ENCODE assay signal across 8 mouse cellular contexts in the genomic region with DNA sequence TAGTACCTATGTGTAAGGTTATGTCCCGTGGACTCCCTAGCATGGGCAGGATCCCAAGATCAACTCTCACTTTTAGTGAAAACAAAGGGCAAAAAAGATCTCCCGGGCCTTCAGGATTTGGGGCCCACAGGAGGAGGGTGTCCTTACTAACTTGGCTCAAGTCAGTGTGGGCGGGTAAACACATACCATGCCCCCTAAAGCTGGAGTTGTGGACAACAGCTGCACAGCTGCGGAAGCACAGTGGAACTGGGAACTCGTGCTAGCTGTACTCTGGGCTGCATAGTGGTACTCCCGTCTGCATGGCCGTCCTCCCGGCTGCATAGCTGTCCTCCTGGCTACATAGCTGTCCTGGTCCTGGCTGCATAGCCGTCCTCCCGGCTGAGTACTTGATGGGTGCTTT. TPM values are rescaled to one million over a fixed set of nuclear protein-coding genes. Genes with fewer than 3 reads are reported as not detected.
A peak's percentile ranks its signal among the peaks of the same experiment; 100 is the strongest.
DNase-seq lines count a peak whose midpoint lies in the region; ATAC-seq and TF ChIP-seq lines count a peak whose summit lies in the region.

No protein-coding gene starts in this region.

- no peak for ATAC-seq in embryonic facial prominence, embryonic 12.5 days (ENCODE audit: insufficient number of reproducible peaks, insufficient read depth, low FRiP score, low TSS enrichment)
- no peak for ATAC-seq in hindbrain, embryonic 16.5 days
- no peak for ATAC-seq in midbrain, postnatal 0 days (ENCODE audit: low FRiP score)

- no peaks in the 10 kb centered on the region for H3K36me3 ChIP-seq in embryonic facial prominence, embryonic 12.5 days
- H3K36me3 ChIP-seq in hindbrain, embryonic 16.5 days (ENCODE audit: control insufficient read depth, insufficient read depth, low read length): no peaks in the 10 kb centered on the region
- no peaks in the 10 kb centered on the region for H3K36me3 ChIP-seq in midbrain, postnatal 0 days (ENCODE audit: insufficient read depth, low read length)

- WGBS in embryonic facial prominence, embryonic 12.5 days: 60% methylated on average over 10 of the region's 10 CpGs
- WGBS in hindbrain, embryonic 16.5 days: 56% methylated on average over 10 of the region's 10 CpGs
- 52% methylated on average over 10 of the region's 10 CpGs for WGBS in midbrain, postnatal 0 days

- intact Hi-C loops in left cerebral cortex, postnatal 36 days (cut with DNase I): no loop called here

- H3K4me2 ChIP-seq in embryonic facial prominence, embryonic 12.5 days (replicated peaks): peak overlapping the region; percentile 49
- peak overlapping the region; percentile 64 for H3K4me2 ChIP-seq in hindbrain, embryonic 16.5 days (ENCODE audit: low read length)
- H3K4me2 ChIP-seq in midbrain, postnatal 0 days (ENCODE audit: low read depth, low read length, poor library complexity, severe bottlenecking): peak overlapping the region; percentile 52; the same call in 1 of the 2 replicates

- peaks cover 56% of the 10 kb centered on the region for H3K4me1 ChIP-seq in embryonic facial prominence, embryonic 12.5 days
- H3K4me1 ChIP-seq in hindbrain, embryonic 16.5 days (ENCODE audit: control insufficient read depth, insufficient read depth, low read depth, low read length): peaks cover 48% of the 10 kb centered on the region
- H3K4me1 ChIP-seq in midbrain, postnatal 0 days (ENCODE audit: insufficient read depth, low read length): peaks cover 21% of the 10 kb centered on the region

- H3K9me3 ChIP-seq in embryonic facial prominence, embryonic 12.5 days: no peaks in the 10 kb centered on the region
- no peaks in the 10 kb centered on the region for H3K9me3 ChIP-seq in hindbrain, embryonic 16.5 days (ENCODE audit: control insufficient read depth, low read length)
- H3K9me3 ChIP-seq in midbrain, postnatal 0 days (ENCODE audit: low read length): no peaks in the 10 kb centered on the region

- H3K27me3 ChIP-seq in embryonic facial prominence, embryonic 12.5 days: peaks cover 24% of the 10 kb centered on the region
- no peaks in the 10 kb centered on the region for H3K27me3 ChIP-seq in hindbrain, embryonic 16.5 days (replicated peaks; ENCODE audit: control insufficient read depth, insufficient read depth, low read length)
- no peaks in the 10 kb centered on the region for H3K27me3 ChIP-seq in midbrain, postnatal 0 days (ENCODE audit: insufficient read depth, low read length)

- no peak for TF ChIP-seq CTCF in midbrain, postnatal 0 days (IDR thresholded peaks at IDR 0.05)

- peak; percentile 55 for DNase-seq in kidney, postnatal 10 days
- DNase-seq in kidney, adult 8-10 months: no peak
- no peak for DNase-seq in midbrain, postnatal 0 days (ENCODE audit: low spot score)
- DNase-seq in urinary bladder, postnatal 25 days (ENCODE audit: low spot score): no peak
- DNase-seq in left cerebral cortex, postnatal 36 days (ENCODE audit: low spot score in 2 of 2): no peak
- no peak for DNase-seq in thymus, postnatal 25 days

- H3K4me3 ChIP-seq in embryonic facial prominence, embryonic 12.5 days: no peak overlapping the region
- no peak overlapping the region for H3K4me3 ChIP-seq in hindbrain, embryonic 16.5 days (ENCODE audit: low read length)
- no peak overlapping the region; the same call in 1 of the 2 replicates for H3K4me3 ChIP-seq in midbrain, postnatal 0 days (ENCODE audit: low read depth, low read length)

- H3K9ac ChIP-seq in embryonic facial prominence, embryonic 12.5 days: no peak overlapping the region
- no peak overlapping the region for H3K9ac ChIP-seq in hindbrain, embryonic 16.5 days (ENCODE audit: low read depth, low read length)
- H3K9ac ChIP-seq in midbrain, postnatal 0 days (replicated peaks; ENCODE audit: low read length, poor library complexity, severe bottlenecking): no peak overlapping the region

- peak overlapping the region; percentile 84 for H3K27ac ChIP-seq in embryonic facial prominence, embryonic 12.5 days
- no peak overlapping the region for H3K27ac ChIP-seq in hindbrain, embryonic 16.5 days (ENCODE audit: low read depth, low read length)
- no peak overlapping the region for H3K27ac ChIP-seq in midbrain, postnatal 0 days (ENCODE audit: low read depth, low read length)

RNA-seq across cellular contexts. Expression of a gene that starts 4.1 kb away (rescaled TPM):
- 6.4 and 7.1 TPM in 2 replicates for polyA plus RNA-seq in embryonic facial prominence, embryonic 12.5 days (2016; fragmentation: Nextera tagmentation; extraction: Ambion mirVana)
- polyA plus RNA-seq in hindbrain, embryonic 16.5 days (2015; fragmentation: Nextera tagmentation; extraction: Ambion mirVana): 34.4 and 37.4 TPM in 2 replicates
- 38.7 and 44.2 TPM in 2 replicates for total RNA-seq in midbrain, postnatal 0 days (2014; rRNA removed)
- 40.5 and 43.5 TPM in 2 replicates for polyA plus RNA-seq in midbrain, postnatal 0 days (2015; fragmentation: Nextera tagmentation; extraction: Ambion mirVana)
- 10 to 100 TPM; 44.2 TPM for total RNA-seq in left cerebral cortex, postnatal 36 days (2021)

RNA-seq across cellular contexts. Expression of a gene that starts 4.9 kb away (rescaled TPM):
- 0.59 and 0.86 TPM in 2 replicates for polyA plus RNA-seq in embryonic facial prominence, embryonic 12.5 days (2016; fragmentation: Nextera tagmentation; extraction: Ambion mirVana)
- polyA plus RNA-seq in hindbrain, embryonic 16.5 days (2015; fragmentation: Nextera tagmentation; extraction: Ambion mirVana): 3.1 and 4.2 TPM in 2 replicates
- 3.7 TPM in 1 of 2 replicates, not detected in the other for total RNA-seq in midbrain, postnatal 0 days (2014; rRNA removed)
- 4.8 and 6.0 TPM in 2 replicates for polyA plus RNA-seq in midbrain, postnatal 0 days (2015; fragmentation: Nextera tagmentation; extraction: Ambion mirVana)
- total RNA-seq in left cerebral cortex, postnatal 36 days (2021): 1 to 10 TPM; 4.3 to 6.2 TPM

RNA-seq across cellular contexts. Expression of a gene that starts 31.4 kb away (rescaled TPM):
- polyA plus RNA-seq in embryonic facial prominence, embryonic 12.5 days (2016; fragmentation: Nextera tagmentation; extraction: Ambion mirVana): 4.5 and 4.7 TPM in 2 replicates
- polyA plus RNA-seq in hindbrain, embryonic 16.5 days (2015; fragmentation: Nextera tagmentation; extraction: Ambion mirVana): 1.7 and 2.1 TPM in 2 replicates
- 3.4 and 4.5 TPM in 2 replicates for total RNA-seq in midbrain, postnatal 0 days (2014; rRNA removed)
- polyA plus RNA-seq in midbrain, postnatal 0 days (2015; fragmentation: Nextera tagmentation; extraction: Ambion mirVana): 1.0 TPM in 2 replicates
- total RNA-seq in left cerebral cortex, postnatal 36 days (2021): 1 to 10 TPM in 1 of 2 experiments, under 1 TPM in 1; 0.84 to 1.9 TPM
